Mouse (Mus musculus) lung, embryonic 15.5 days (tissue): ENCODE data around the gene Sept8. TPM values are rescaled to one million over a fixed set of nuclear protein-coding genes. Genes with fewer than 3 reads are reported as not detected.

Source experiments
- ATAC-seq: fragments of 200-750 bp; cut with Nextera tagmentation; 2 replicates; pipeline ENCODE4 v1.8.0; 2017; ENCODE audit warnings: moderate number of reproducible peaks, borderline replicate concordance; ENCODE audit not compliant: low FRiP score, low TSS enrichment; ENCODE audit errors: extremely low read depth
- H3K27ac ChIP-seq: fragments of 300-500 bp; sonication (generic); 2 replicates; pipeline ENCODE4 v1.5.1; 2015; ENCODE audit warnings: moderate library complexity, mild to moderate bottlenecking, inconsistent platforms
- H3K27me3 ChIP-seq: fragments of 300-500 bp; sonication (generic); 2 replicates; pipeline ENCODE4 v1.6.1; 2015; ENCODE audit warnings: inconsistent platforms
- H3K36me3 ChIP-seq: fragments of 300-500 bp; sonication (generic); 2 replicates; pipeline ENCODE4 v1.6.1; 2015; ENCODE audit warnings: inconsistent platforms
- H3K4me1 ChIP-seq: fragments of 300-500 bp; sonication (generic); 2 replicates; pipeline ENCODE4 v1.6.1; 2015; ENCODE audit warnings: inconsistent platforms
- H3K4me2 ChIP-seq: fragments of 300-500 bp; sonication (generic); 2 replicates; pipeline ENCODE4 v1.6.1; 2015; ENCODE audit warnings: inconsistent platforms, mild to moderate bottlenecking, moderate library complexity
- H3K4me3 ChIP-seq: fragments of 300-500 bp; sonication (generic); 2 replicates; pipeline ENCODE4 v1.5.1; 2015; ENCODE audit warnings: mild to moderate bottlenecking, inconsistent platforms
- H3K9ac ChIP-seq: fragments of 300-500 bp; sonication (generic); 2 replicates; pipeline ENCODE4 v1.6.1; 2015; ENCODE audit warnings: inconsistent platforms
- H3K9me3 ChIP-seq: fragments of 300-500 bp; sonication (generic); 2 replicates; pipeline ENCODE4 v1.6.1; 2016; ENCODE audit warnings: inconsistent platforms
- WGBS: fragments of 180-500 bp; shearing (Covaris S2); methylation state at CpG from one replicate; pipeline ENCODE4 v1.1.7; 2015; 5-methylcytosine and 5-hydroxymethylcytosine counted together
- polyA plus RNA-seq: library from polyadenylated mRNA; unstranded; fragments of >200 nt; fragmentation: Nextera tagmentation; extraction: Ambion mirVana; gene quantifications from 2 replicates; pipeline ENCODE4 v1.2.1, GENCODE M21; 2015

Gene Sept8
- 24.3 and 25.1 TPM in 2 replicates for polyA plus RNA-seq

GRCm38 (mm10) chr11:53519207-53520121, at the start of gene Sept8:
Gene Sept8, plus strand, starts transcription at chr11:53519257.
- WGBS, result 5% methylated on average over 53 of the region's 79 CpGs

DNA sequence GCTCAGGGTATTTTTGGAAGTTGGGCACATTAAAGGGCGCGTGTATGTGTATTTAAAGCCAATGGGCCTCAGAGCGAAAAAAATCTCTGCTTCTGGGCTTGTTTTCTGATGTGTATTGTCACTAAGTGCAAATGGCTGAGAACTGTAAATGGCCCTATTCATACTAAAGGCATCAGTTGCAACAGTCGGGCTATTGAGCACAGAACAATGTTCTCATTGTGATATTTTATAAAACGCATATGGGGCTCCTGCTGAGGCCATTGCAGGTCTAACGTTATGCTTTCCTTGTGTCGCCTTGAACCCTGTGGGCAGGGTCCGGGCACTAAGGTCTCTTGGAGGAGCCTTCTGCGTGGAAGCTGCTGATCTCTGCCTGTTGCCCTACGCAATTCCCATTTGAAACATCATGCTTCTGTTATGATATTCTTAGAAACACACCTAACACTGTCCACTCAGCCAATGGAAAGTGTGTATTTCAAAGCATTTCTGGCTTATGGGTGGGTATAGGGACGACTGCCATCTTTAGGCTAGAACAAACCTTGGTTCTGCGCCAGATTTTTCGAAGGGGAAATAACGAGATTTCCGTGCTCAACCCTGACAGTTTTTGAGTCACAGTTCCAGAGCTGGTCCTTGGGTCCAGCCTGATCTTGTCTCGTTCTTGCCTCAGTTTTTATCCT, 49.6 kb upstream of the Sept8 start:
- Histone ChIP-seq H3K4me2 (peak overlapping the region; percentile 43), H3K4me3 (no peak overlapping the region), H3K27me3 (peaks cover 76% of the 10 kb centered on the region), H3K4me1 (peaks cover 13% of the 10 kb centered on the region), H3K36me3 (no peaks in the 10 kb centered on the region), H3K9me3 (no peaks in the 10 kb centered on the region), H3K9ac (no peak overlapping the region), H3K27ac (no peak overlapping the region)
- WGBS, result 33% methylated on average over 16 of the region's 16 CpGs
- no peak for ATAC-seq

More at GRCm38 (mm10) chr11:53519207-53520121, at the start of gene Sept8:
- Histone ChIP-seq H3K4me3 (peak within 1 kb of the TSS; percentile 78), H3K9me3 (no peaks in the 10 kb centered on the region), H3K4me2 (peak within 1 kb of the TSS; percentile 87), H3K27ac (peak within 1 kb of the TSS; percentile 76), H3K9ac (peak within 1 kb of the TSS; percentile 74), H3K4me1 (peaks cover 38% of the 10 kb centered on the region), H3K27me3 (no peaks in the 10 kb centered on the region), H3K36me3 (no peaks in the 10 kb centered on the region)
- ATAC-seq, result peak; percentile 75; the same call in 1 of the 2 replicates

GRCm38 (mm10) chr11:53469968-53470695, 48.9 kb upstream of the Sept8 start, which contains the start of gene Gm9837:
Gene Gm9837, minus strand, starts transcription at chr11:53470479.
- WGBS, result 3% methylated on average over 29 of the region's 29 CpGs
- peaks cover 13% of the 10 kb centered on the region for H3K4me1 ChIP-seq
- no peak within 1 kb of the TSS for H3K4me3 ChIP-seq

DNA sequence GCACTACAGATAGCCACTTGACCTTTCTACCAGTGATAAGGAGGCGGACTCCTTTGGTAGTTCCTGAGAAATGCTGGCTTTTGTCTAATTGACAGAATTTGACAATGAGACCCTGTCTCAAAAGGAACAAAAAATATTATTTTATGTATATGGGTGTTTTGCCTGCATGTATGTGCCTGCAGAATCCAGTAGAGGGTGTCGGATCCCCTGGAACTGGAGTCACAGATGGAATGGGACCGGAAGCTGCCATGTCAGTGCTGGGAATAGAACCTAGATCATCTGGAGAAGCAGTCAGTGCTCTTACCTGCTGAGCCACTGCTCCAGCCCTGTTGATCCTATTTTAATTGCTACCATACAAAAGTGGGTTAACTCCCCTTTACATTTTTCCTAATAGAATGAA, 46.3 kb upstream of the Sept8 start:
- no peak overlapping the region for H3K27ac ChIP-seq
- no peak overlapping the region for H3K9ac ChIP-seq
- WGBS, result 72% methylated on average over 3 of the region's 3 CpGs
- H3K36me3 ChIP-seq, result no peaks in the 10 kb centered on the region
- ATAC-seq, result no peak
- no peak overlapping the region for H3K4me2 ChIP-seq
- H3K4me3 ChIP-seq, result no peak overlapping the region
- H3K4me1 ChIP-seq, result peaks cover 5% of the 10 kb centered on the region
- H3K27me3 ChIP-seq, result peaks cover 76% of the 10 kb centered on the region
- H3K9me3 ChIP-seq, result no peaks in the 10 kb centered on the region

More at GRCm38 (mm10) chr11:53469968-53470695, 48.9 kb upstream of the Sept8 start, which contains the start of gene Gm9837:
- peak; percentile 54; the same call in 1 of the 2 replicates for ATAC-seq
- Histone ChIP-seq H3K36me3 (no peaks in the 10 kb centered on the region), H3K4me2 (peak within 1 kb of the TSS; percentile 43), H3K9ac (no peak within 1 kb of the TSS), H3K9me3 (no peaks in the 10 kb centered on the region), H3K27ac (no peak within 1 kb of the TSS), H3K27me3 (peaks cover 76% of the 10 kb centered on the region)

DNA sequence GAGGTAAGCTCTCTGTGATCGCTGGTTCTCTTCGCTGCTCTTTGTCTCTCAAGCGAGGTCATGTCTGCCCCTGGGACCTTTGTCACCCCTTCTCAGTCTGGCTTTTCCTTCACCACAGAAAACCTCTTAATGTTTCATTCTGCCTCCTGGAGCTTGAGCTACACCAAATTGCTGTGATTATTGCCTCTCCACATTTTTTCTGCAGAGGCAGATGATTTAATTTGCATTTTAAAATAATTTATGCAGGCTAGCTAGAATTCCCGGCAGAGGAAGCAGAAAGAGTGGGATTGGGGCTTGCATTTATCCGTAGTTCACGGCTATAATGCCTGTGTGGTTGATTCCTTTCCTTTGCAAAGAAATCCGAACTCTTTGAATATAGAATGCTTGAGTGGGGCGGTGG, 43.4 kb upstream of the Sept8 start:
- 21% methylated on average over 8 of the region's 8 CpGs for WGBS
- H3K36me3 ChIP-seq, result no peaks in the 10 kb centered on the region
- no peak overlapping the region for H3K9ac ChIP-seq
- no peak overlapping the region for H3K4me2 ChIP-seq
- ATAC-seq, result no peak
- H3K9me3 ChIP-seq, result no peaks in the 10 kb centered on the region
- no peak overlapping the region for H3K27ac ChIP-seq
- H3K27me3 ChIP-seq, result peaks cover 90% of the 10 kb centered on the region
- no peak overlapping the region for H3K4me3 ChIP-seq
- H3K4me1 ChIP-seq, result peaks cover 18% of the 10 kb centered on the region

- no peak for ATAC-seq
- no peaks in the 10 kb centered on the region for H3K36me3 ChIP-seq
- H3K9ac ChIP-seq, result no peak overlapping the region
- H3K4me1 ChIP-seq, result peaks cover 18% of the 10 kb centered on the region
- peaks cover 94% of the 10 kb centered on the region for H3K27me3 ChIP-seq
- WGBS, result 37% methylated on average over 7 of the region's 7 CpGs
- no peaks in the 10 kb centered on the region for H3K9me3 ChIP-seq
- H3K4me3 ChIP-seq, result no peak overlapping the region
- H3K4me2 ChIP-seq, result no peak overlapping the region
- H3K27ac ChIP-seq, result no peak overlapping the region
Observed at GRCm38 (mm10) chr11:53477833-53478232, 41.2 kb upstream of the Sept8 start.

- Histone ChIP-seq H3K4me3 (peak overlapping the region; percentile 36), H3K4me1 (peaks cover 18% of the 10 kb centered on the region), H3K36me3 (no peaks in the 10 kb centered on the region), H3K9ac (no peak overlapping the region), H3K27ac (no peak overlapping the region), H3K4me2 (peak overlapping the region; percentile 65), H3K9me3 (no peaks in the 10 kb centered on the region), H3K27me3 (peaks cover 89% of the 10 kb centered on the region)
- 4% methylated on average over 76 of the region's 79 CpGs for WGBS
- peak; percentile 32; the same call in 1 of the 2 replicates for ATAC-seq
Observed at GRCm38 (mm10) chr11:53478383-53479170, 40.5 kb upstream of the Sept8 start.

DNA sequence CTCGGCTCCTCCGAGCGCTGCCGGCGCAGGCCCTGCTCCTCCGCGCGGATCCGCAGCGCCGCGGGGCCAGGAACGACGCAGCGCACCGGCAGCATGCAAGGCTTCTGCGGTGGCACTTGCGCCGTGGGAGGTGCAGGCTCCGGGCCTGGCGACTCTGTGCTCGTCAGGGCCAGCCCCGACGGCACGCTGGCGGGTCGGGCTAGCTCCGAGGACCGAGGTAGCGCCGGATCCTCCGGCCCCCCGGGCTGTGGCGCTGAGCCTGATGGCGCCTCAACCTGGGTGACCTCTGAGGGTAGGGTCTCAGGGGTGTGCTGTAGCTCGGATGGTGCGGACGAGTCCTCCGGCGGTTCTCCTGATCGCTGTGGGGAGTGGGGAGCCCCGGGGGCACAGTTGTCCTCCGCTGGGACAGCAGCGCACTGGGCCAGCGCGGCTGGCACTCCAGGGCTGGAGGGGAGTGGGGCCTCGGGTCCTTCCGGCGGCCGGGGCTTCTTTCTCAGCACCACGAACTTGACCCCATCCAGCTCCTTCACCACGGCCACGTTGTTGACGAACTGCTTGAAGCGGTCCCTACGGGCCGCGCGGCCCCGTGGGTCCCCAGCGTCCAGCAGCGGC, 39.8 kb upstream of the Sept8 start:
- Histone ChIP-seq H3K27me3 (peaks cover 82% of the 10 kb centered on the region), H3K4me2 (peak overlapping the region; percentile 65), H3K27ac (no peak overlapping the region), H3K4me3 (peak overlapping the region; percentile 36), H3K36me3 (no peaks in the 10 kb centered on the region), H3K9me3 (no peaks in the 10 kb centered on the region), H3K4me1 (peaks cover 18% of the 10 kb centered on the region), H3K9ac (no peak overlapping the region)
- WGBS, result 1% methylated on average over 61 of the region's 62 CpGs
- peak; percentile 35 for ATAC-seq

- Histone ChIP-seq H3K27me3 (peaks cover 76% of the 10 kb centered on the region), H3K36me3 (no peaks in the 10 kb centered on the region), H3K9me3 (no peaks in the 10 kb centered on the region), H3K4me3 (peak within 1 kb of the TSS; percentile 36), H3K27ac (no peak within 1 kb of the TSS), H3K9ac (no peak within 1 kb of the TSS), H3K4me1 (peaks cover 18% of the 10 kb centered on the region), H3K4me2 (peak within 1 kb of the TSS; percentile 65)
- WGBS, result 4% methylated on average over 40 of the region's 40 CpGs
- ATAC-seq, result 0 out of 2 replicates have a peak, but pooled peaks have one; percentile 33
Observed at GRCm38 (mm10) chr11:53479783-53480301, 39.2 kb upstream of the Sept8 start, which contains the start of the genes Gm9945 and Sowaha. Gene Gm9945, plus strand, starts transcription at chr11:53480166. Gene Sowaha, minus strand, starts transcription at chr11:53480274.

- no peak overlapping the region for H3K4me3 ChIP-seq
- H3K36me3 ChIP-seq, result no peaks in the 10 kb centered on the region
- H3K27me3 ChIP-seq, result peaks cover 67% of the 10 kb centered on the region
- no peak overlapping the region for H3K27ac ChIP-seq
- no peak overlapping the region for H3K9ac ChIP-seq
- no peak overlapping the region for H3K4me2 ChIP-seq
- 66% methylated on average over 4 of the region's 4 CpGs for WGBS
- no peak for ATAC-seq
- no peaks in the 10 kb centered on the region for H3K9me3 ChIP-seq
- peaks cover 18% of the 10 kb centered on the region for H3K4me1 ChIP-seq
Observed at GRCm38 (mm10) chr11:53481088-53481730, 37.8 kb upstream of the Sept8 start.
